Mouse (Mus musculus): ENCODE data around the gene Vmn1r71.
"Not testable (repeated sequence)": the region's sequence is repeated elsewhere in the genome, so short reads cannot be mapped to it uniquely, and the experiment has no call there.

Vmn1r71 gene

DNA sequence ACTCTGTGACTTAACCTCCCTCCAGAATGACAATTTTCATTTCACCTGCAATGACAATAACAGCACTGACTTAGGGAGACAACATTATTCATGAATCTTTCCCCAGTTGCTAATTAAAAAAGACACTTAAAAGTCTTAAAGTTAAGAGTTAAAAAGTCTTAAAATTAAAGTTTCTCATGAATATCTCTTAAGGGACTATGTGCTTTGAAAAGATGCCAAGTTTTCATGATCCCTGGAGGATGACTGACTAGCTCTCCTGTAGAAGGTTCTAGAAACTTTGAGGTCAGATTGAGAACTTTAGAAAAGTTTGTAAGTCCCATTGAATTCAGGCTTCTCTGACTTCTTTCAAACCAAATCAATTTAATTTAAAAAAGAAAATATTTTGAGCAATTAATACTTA lies at the start of gene Vmn1r71:
Vmn1r71 (minus strand) TSS at position 101 of the 400 bp plus-strand sequence.
- DNase-seq (ENCODE audit: low spot score): no peak

DNA sequence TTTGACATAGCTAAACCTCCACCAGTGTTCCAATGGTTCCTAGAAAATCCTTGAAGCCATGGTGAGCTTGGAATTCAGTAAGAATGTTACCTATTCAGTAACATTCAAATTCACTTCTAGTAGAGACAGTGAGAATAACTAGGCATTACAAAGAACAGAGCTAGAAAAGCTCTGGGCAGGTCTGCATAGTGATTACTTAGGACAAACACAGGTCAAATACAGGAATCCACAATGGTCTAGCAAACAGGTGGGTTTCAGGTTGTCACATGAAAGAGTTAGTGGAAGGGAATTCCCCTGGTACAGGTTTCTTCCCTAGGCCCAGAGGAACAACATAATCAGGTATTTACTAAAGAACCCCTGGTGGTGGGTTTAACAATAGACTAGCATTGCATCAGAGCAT lies 3.4 kb upstream of the Vmn1r71 start:
- DNase-seq (ENCODE audit: low spot score): not testable (repeated sequence)
